Mouse (Mus musculus): ENCODE measurements around the gene Ppfia2.

DNA sequence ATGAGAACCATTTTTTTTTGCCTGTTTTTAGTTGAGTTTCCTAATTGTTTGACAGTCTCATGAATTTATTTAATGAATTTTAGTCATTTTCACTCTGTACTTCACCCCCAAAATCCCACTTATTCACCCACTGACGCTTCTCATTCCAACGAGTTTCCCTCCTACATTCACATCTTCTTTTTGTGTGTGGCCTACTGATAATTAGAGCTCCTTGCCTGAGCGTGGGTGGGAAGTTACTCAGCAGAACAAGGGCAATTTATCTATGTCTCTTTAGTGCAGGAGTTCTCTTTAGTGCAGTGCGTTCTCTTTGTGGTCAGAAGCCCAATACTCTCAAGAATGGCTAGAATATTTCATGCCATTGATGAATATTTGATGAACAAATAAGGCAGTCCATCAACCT lies 95.9 kb downstream of the Ppfia2 start:
- no peak for TF ChIP-seq POLR2A (IDR thresholded peaks at IDR 0.05; ENCODE audit: borderline replicate concordance, control insufficient read depth, low read depth, low read length)
- TF ChIP-seq CTCF (IDR thresholded peaks at IDR 0.05; ENCODE audit: control insufficient read depth, insufficient read depth, low read length): no peak
